Mouse (Mus musculus): ENCODE results near the gene Gm10666. TPM values are rescaled to one million over a fixed set of nuclear protein-coding genes. Genes with fewer than 3 reads are reported as not detected.

Gm10666 gene
- polyA plus RNA-seq (2014; fragmentation: Illumina TruSeq; extraction: RNeasy Lipid Tissue Mini Kit (QIAGEN cat#74804); ENCODE audit: low read depth, low replicate concordance), result not detected

GRCm38 (mm10) chr7:22134641-22135040, at the start of gene Gm10666:
Gm10666 (minus strand) TSS chr7:22134741.

DNA sequence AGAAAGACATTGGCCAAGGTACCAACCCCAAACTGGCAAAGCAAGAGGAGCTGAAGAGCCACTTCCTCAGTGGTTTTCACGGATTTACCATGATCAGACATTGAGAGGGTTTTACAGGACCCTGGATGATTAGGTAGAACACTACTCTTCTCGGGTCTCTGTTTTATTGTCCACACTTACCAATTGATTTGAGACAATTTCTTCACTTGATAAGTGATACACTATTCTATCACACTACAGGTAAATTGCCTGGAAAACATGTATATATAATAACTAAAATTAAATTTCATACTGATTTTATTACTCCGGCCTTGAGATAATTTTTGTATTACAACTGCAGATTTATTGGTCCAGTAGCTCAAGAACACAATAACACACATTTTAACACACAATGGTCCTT, 29.4 kb upstream of the Gm10666 start, which contains the start of gene Vmn1r142:
TSS of gene Vmn1r142 (minus strand) at position 101 of the 400 bp plus-strand sequence.

GRCm38 (mm10) chr7:22118145-22118544, 16.4 kb downstream of the Gm10666 start, which contains the start of gene Gm16451:
Gm16451 (minus strand) TSS chr7:22118245.

Other genes starting within 250 kb of the Gm10666 start
- gene Gm5891, start 213.4 kb downstream of the Gm10666 start, polyA plus RNA-seq (2014; fragmentation: Illumina TruSeq; extraction: RNeasy Lipid Tissue Mini Kit (QIAGEN cat#74804); ENCODE audit: low read depth, low replicate concordance), result not detected
- gene Vmn1r137, start 140.2 kb downstream of the Gm10666 start, polyA plus RNA-seq (2014; fragmentation: Illumina TruSeq; extraction: RNeasy Lipid Tissue Mini Kit (QIAGEN cat#74804); ENCODE audit: low read depth, low replicate concordance), result not detected
- gene Vmn1r138, start 105.8 kb downstream of the Gm10666 start, polyA plus RNA-seq (2014; fragmentation: Illumina TruSeq; extraction: RNeasy Lipid Tissue Mini Kit (QIAGEN cat#74804); ENCODE audit: low read depth, low replicate concordance), result not detected
- not detected for gene Gm6176, start 78.4 kb downstream of the Gm10666 start, polyA plus RNA-seq (2014; fragmentation: Illumina TruSeq; extraction: RNeasy Lipid Tissue Mini Kit (QIAGEN cat#74804); ENCODE audit: low read depth, low replicate concordance)
- gene Vmn1r139, start 65.7 kb downstream of the Gm10666 start, polyA plus RNA-seq (2014; fragmentation: Illumina TruSeq; extraction: RNeasy Lipid Tissue Mini Kit (QIAGEN cat#74804); ENCODE audit: low read depth, low replicate concordance), result not detected
- gene Gm16451, start 16.5 kb downstream of the Gm10666 start, polyA plus RNA-seq (2014; fragmentation: Illumina TruSeq; extraction: RNeasy Lipid Tissue Mini Kit (QIAGEN cat#74804); ENCODE audit: low read depth, low replicate concordance), result not detected
- gene Vmn1r142, start 29.3 kb upstream of the Gm10666 start, polyA plus RNA-seq (2014; fragmentation: Illumina TruSeq; extraction: RNeasy Lipid Tissue Mini Kit (QIAGEN cat#74804); ENCODE audit: low read depth, low replicate concordance), result not detected
- gene Vmn1r143, start 54.6 kb upstream of the Gm10666 start, polyA plus RNA-seq (2014; fragmentation: Illumina TruSeq; extraction: RNeasy Lipid Tissue Mini Kit (QIAGEN cat#74804); ENCODE audit: low read depth, low replicate concordance), result not detected
- gene Gm8653, start 66.5 kb upstream of the Gm10666 start, polyA plus RNA-seq (2014; fragmentation: Illumina TruSeq; extraction: RNeasy Lipid Tissue Mini Kit (QIAGEN cat#74804); ENCODE audit: low read depth, low replicate concordance), result not detected
- not detected for gene Gm8453, start 94.7 kb upstream of the Gm10666 start, polyA plus RNA-seq (2014; fragmentation: Illumina TruSeq; extraction: RNeasy Lipid Tissue Mini Kit (QIAGEN cat#74804); ENCODE audit: low read depth, low replicate concordance)
- not detected for gene Gm4187, start 195.0 kb upstream of the Gm10666 start, polyA plus RNA-seq (2014; fragmentation: Illumina TruSeq; extraction: RNeasy Lipid Tissue Mini Kit (QIAGEN cat#74804); ENCODE audit: low read depth, low replicate concordance)
- not detected for gene Gm8660, start 236.3 kb upstream of the Gm10666 start, polyA plus RNA-seq (2014; fragmentation: Illumina TruSeq; extraction: RNeasy Lipid Tissue Mini Kit (QIAGEN cat#74804); ENCODE audit: low read depth, low replicate concordance)

All from liver, adult 10 weeks (tissue).